Comparison of ENCODE assay signal across 9 mouse cellular contexts in the genomic region with DNA sequence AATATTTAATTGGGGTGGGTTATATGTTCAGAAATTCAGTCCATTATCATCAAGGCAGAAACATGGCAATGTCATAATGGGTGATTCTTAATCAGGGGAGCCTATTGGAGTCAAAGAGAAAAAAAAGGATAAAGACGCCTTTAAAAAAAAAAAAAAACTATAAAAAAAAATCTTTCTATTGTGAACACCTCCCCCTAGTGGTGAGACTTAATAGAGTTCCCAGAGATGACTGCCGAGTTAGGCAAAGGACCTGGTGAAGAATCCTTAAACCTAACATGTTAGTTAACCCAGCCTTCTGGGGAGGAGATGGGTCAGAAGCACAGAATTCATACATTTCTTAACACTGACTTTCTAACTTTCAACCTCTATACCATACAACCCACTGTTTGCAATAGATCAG. TPM values are rescaled to one million over a fixed set of nuclear protein-coding genes. Genes with fewer than 3 reads are reported as not detected.
DNase-seq lines count a peak whose midpoint lies in the region; ATAC-seq and TF ChIP-seq lines count a peak whose summit lies in the region.
"Had no signal": no experiment of that assay in that cellular context is flagged by ENCODE, and none has a peak within 500 bp of the region (broad histone marks: within the 10 kb centered on the region; RNA-seq: fewer than 3 reads in every experiment).

No protein-coding gene starts in this region.

- no peaks in the 10 kb centered on the region for H3K4me1 ChIP-seq in kidney, postnatal 0 days (replicated peaks; ENCODE audit: insufficient read depth, low read length)
- no peaks in the 10 kb centered on the region for H3K4me1 ChIP-seq in kidney, embryonic 14.5 days (ENCODE audit: control insufficient read depth, insufficient read depth, low read length)
- H3K4me1 ChIP-seq in MEL (ENCODE audit: control insufficient read depth in 1 of 2, insufficient read depth in 2 of 2, low read length in 2 of 2), result no peaks in the 10 kb centered on the region
- H3K4me1 ChIP-seq in limb, embryonic 14.5 days (ENCODE audit: control insufficient read depth, insufficient read depth, low read length), result no peaks in the 10 kb centered on the region
- H3K4me1 ChIP-seq in heart, embryonic 12.5 days (replicated peaks), result no peaks in the 10 kb centered on the region
- H3K4me1 ChIP-seq: kidney, embryonic 15.5 days had no signal

- H3K36me3 ChIP-seq in kidney, postnatal 0 days (ENCODE audit: insufficient read depth, low read length), result peaks cover 11% of the 10 kb centered on the region; the same call in 1 of the 2 replicates
- H3K36me3 ChIP-seq in kidney, embryonic 14.5 days (ENCODE audit: control insufficient read depth, insufficient read depth, low read length), result peaks cover 68% of the 10 kb centered on the region
- H3K36me3 ChIP-seq in MEL (ENCODE audit: control insufficient read depth in 1 of 2, insufficient read depth in 2 of 2, low read length in 2 of 2), result peaks cover 0 to 34% of the 10 kb centered on the region in 2 experiments; a peak in 2 of 4 replicates
- H3K36me3 ChIP-seq in limb, embryonic 14.5 days (ENCODE audit: control insufficient read depth, insufficient read depth, low read length), result peaks cover 60% of the 10 kb centered on the region
- H3K36me3 ChIP-seq in heart, embryonic 12.5 days, result peaks cover 66% of the 10 kb centered on the region

- no peaks in the 10 kb centered on the region for H3K79me2 ChIP-seq in MEL (ENCODE audit: control insufficient read depth, insufficient read depth, low read length, poor library complexity)

- H3K9ac ChIP-seq in kidney, postnatal 0 days (ENCODE audit: low read depth, low read length), result no peak overlapping the region
- H3K9ac ChIP-seq in kidney, embryonic 14.5 days (ENCODE audit: low read depth, low read length), result no peak overlapping the region
- no peak overlapping the region for H3K9ac ChIP-seq in MEL (ENCODE audit: control insufficient read depth, low read depth, low read length, poor library complexity, severe bottlenecking)
- no peak overlapping the region for H3K9ac ChIP-seq in limb, embryonic 14.5 days (ENCODE audit: low read depth, low read length, severe bottlenecking)
- no peak overlapping the region for H3K9ac ChIP-seq in heart, embryonic 12.5 days
- H3K9ac ChIP-seq: kidney, embryonic 15.5 days had no signal

- H3K27me3 ChIP-seq in kidney, postnatal 0 days (ENCODE audit: insufficient read depth, low read length), result no peaks in the 10 kb centered on the region
- H3K27me3 ChIP-seq in kidney, embryonic 14.5 days (ENCODE audit: control insufficient read depth, insufficient read depth, low read length), result no peaks in the 10 kb centered on the region
- no peaks in the 10 kb centered on the region for H3K27me3 ChIP-seq in MEL (ENCODE audit: control insufficient read depth in 1 of 2, insufficient read depth in 2 of 2, low read length in 2 of 2)
- no peaks in the 10 kb centered on the region for H3K27me3 ChIP-seq in limb, embryonic 14.5 days (ENCODE audit: control insufficient read depth, insufficient read depth, low read length)
- H3K27me3 ChIP-seq in heart, embryonic 12.5 days (replicated peaks), result no peaks in the 10 kb centered on the region
- H3K27me3 ChIP-seq: kidney, embryonic 15.5 days had no signal

- no peak overlapping the region for H3K4me2 ChIP-seq in kidney, postnatal 0 days (ENCODE audit: low read length)
- H3K4me2 ChIP-seq in kidney, embryonic 14.5 days (replicated peaks; ENCODE audit: low read depth, low read length), result no peak overlapping the region
- no peak overlapping the region for H3K4me2 ChIP-seq in limb, embryonic 14.5 days (replicated peaks; ENCODE audit: low read depth, low read length, severe bottlenecking)
- H3K4me2 ChIP-seq in heart, embryonic 12.5 days, result no peak overlapping the region
- H3K4me2 ChIP-seq: kidney, embryonic 15.5 days had no signal

- H3K9me3 ChIP-seq in kidney, postnatal 0 days (replicated peaks; ENCODE audit: low read length), result no peaks in the 10 kb centered on the region
- H3K9me3 ChIP-seq in kidney, embryonic 14.5 days (ENCODE audit: control insufficient read depth, low read length), result no peaks in the 10 kb centered on the region
- no peaks in the 10 kb centered on the region for H3K9me3 ChIP-seq in MEL (replicated peaks; ENCODE audit: insufficient read depth, low read length)
- no peaks in the 10 kb centered on the region for H3K9me3 ChIP-seq in limb, embryonic 14.5 days (ENCODE audit: control insufficient read depth, low read length)
- H3K9me3 ChIP-seq in heart, embryonic 12.5 days (replicated peaks), result no peaks in the 10 kb centered on the region
- H3K9me3 ChIP-seq: kidney, embryonic 15.5 days had no signal

- TF ChIP-seq CTCF in kidney, postnatal 0 days (IDR thresholded peaks at IDR 0.05; ENCODE audit: low read depth), result peak; percentile 67
- peak; percentile 33 to 77 (median 61) for TF ChIP-seq CTCF in MEL (IDR thresholded peaks at IDR 0.05 in 2 of 3, conservative IDR thresholded peaks at IDR 0.05 in 1 of 3; ENCODE audit: control insufficient read depth in 1 of 3, insufficient read depth in 1 of 3, low read depth in 2 of 3, low read length in 3 of 3, poor library complexity in 1 of 3, severe bottlenecking in 1 of 3)

- no peak overlapping the region for H3K4me3 ChIP-seq in kidney, postnatal 0 days (replicated peaks; ENCODE audit: low read depth, low read length)
- no peak overlapping the region for H3K4me3 ChIP-seq in kidney, embryonic 14.5 days (ENCODE audit: low read length)
- H3K4me3 ChIP-seq in MEL (ENCODE audit: control insufficient read depth in 1 of 2, insufficient read depth in 1 of 2, low read depth in 2 of 2, low read length in 2 of 2), result no peak overlapping the region
- no peak overlapping the region for H3K4me3 ChIP-seq in limb, embryonic 14.5 days (replicated peaks; ENCODE audit: low read length)
- H3K4me3 ChIP-seq in heart, embryonic 12.5 days, result no peak overlapping the region
- H3K4me3 ChIP-seq: kidney, embryonic 15.5 days had no signal

- TF ChIP-seq EP300 in MEL (IDR thresholded peaks at IDR 0.05; ENCODE audit: low read depth in 1 of 2, low read length in 2 of 2), result no peak

- TF ChIP-seq POLR2A in MEL (IDR thresholded peaks at IDR 0.05; ENCODE audit: control insufficient read depth in 1 of 2, insufficient read depth in 1 of 2, low read depth in 1 of 2, low read length in 2 of 2, poor library complexity in 1 of 2), result no peak
- no peak for TF ChIP-seq POLR2A in limb, embryonic 14.5 days (IDR thresholded peaks at IDR 0.05; ENCODE audit: borderline replicate concordance, extremely low read depth, insufficient read depth, insufficient read length)

- DNase-seq in kidney, postnatal 0 days (ENCODE audit: low spot score), result peak; percentile 76
- peak; percentile 62 for DNase-seq in CD4-positive helper T cell, adult 2 months (ENCODE audit: low read depth, low spot score)
- peak; percentile 81 for DNase-seq in MEL (ENCODE audit: low read depth, low spot score)
- DNase-seq in limb, embryonic 14.5 days (ENCODE audit: low spot score), result peak; percentile 70
- no peak for DNase-seq in spleen, adult 18-20 months
- DNase-seq in left cerebral cortex, adult 18-20 months (ENCODE audit: low spot score in 2 of 2), result no peak

- H3K27ac ChIP-seq in kidney, postnatal 0 days, result no peak overlapping the region
- H3K27ac ChIP-seq in kidney, embryonic 14.5 days (ENCODE audit: low read depth, low read length), result no peak overlapping the region
- H3K27ac ChIP-seq in MEL (ENCODE audit: control insufficient read depth, low read depth, low read length), result no peak overlapping the region
- H3K27ac ChIP-seq in limb, embryonic 14.5 days (replicated peaks; ENCODE audit: low read depth, low read length), result no peak overlapping the region
- H3K27ac ChIP-seq in heart, embryonic 12.5 days (ENCODE audit: poor library complexity, severe bottlenecking), result no peak overlapping the region
- H3K27ac ChIP-seq: kidney, embryonic 15.5 days had no signal

- WGBS in kidney, postnatal 0 days, result 7% methylated on average over 2 of the region's 2 CpGs
- WGBS in kidney, embryonic 14.5 days, result 4% methylated on average over 2 of the region's 2 CpGs
- 13% methylated on average over 2 of the region's 2 CpGs for WGBS in limb, embryonic 14.5 days
- WGBS in heart, embryonic 12.5 days, result 26% methylated on average over 2 of the region's 2 CpGs

- peak; percentile 85 for TF ChIP-seq RAD21 in MEL (IDR thresholded peaks at IDR 0.05; ENCODE audit: low read depth, low read length)

- no peak for ATAC-seq in kidney, postnatal 0 days (replicated peaks; ENCODE audit: low FRiP score, low read depth)
- no peak for ATAC-seq in kidney, embryonic 14.5 days (ENCODE audit: low FRiP score, low TSS enrichment)
- no peak for ATAC-seq in limb, embryonic 14.5 days (ENCODE audit: low FRiP score, low read depth)
- ATAC-seq in heart, embryonic 12.5 days (ENCODE audit: insufficient number of reproducible peaks, low FRiP score), result no peak

TF ChIP-seq in MEL, 35 proteins besides CTCF, POLR2A, EP300 and RAD21 (continues in another document):
- TF ChIP-seq HCFC1 (IDR thresholded peaks at IDR 0.05; ENCODE audit: low read depth, low read length) (0 out of 2 replicates have a peak, but pooled peaks have one; percentile 23), ZKSCAN1 (IDR thresholded peaks at IDR 0.05; ENCODE audit: low read depth, low read length) (peak; percentile 74; the same call in 1 of the 2 replicates), MAFK (IDR thresholded peaks at IDR 0.05; ENCODE audit: borderline replicate concordance, low read depth, low read length) (no peak)

RNA-seq across cellular contexts. Expression of a gene that starts 18.7 kb away (rescaled TPM):
- 9.0 and 9.2 TPM in 2 replicates for polyA plus RNA-seq in kidney, postnatal 0 days (2015; fragmentation: Nextera tagmentation; extraction: Ambion mirVana)
- polyA plus RNA-seq in kidney, embryonic 14.5 days (2014; fragmentation: Nextera tagmentation; extraction: Ambion mirVana), result 26.0 and 26.9 TPM in 2 replicates
- 35.5 and 36.3 TPM in 2 replicates for total RNA-seq in MEL (2012; rRNA removed)
- polyA plus RNA-seq in MEL (2012; ENCODE audit: insufficient read depth in 1 of 2, insufficient read length in 2 of 2, low read depth in 1 of 2, low replicate concordance in 2 of 2, missing spikeins in 1 of 2), result 10 to 100 TPM in 1 of 2 experiments, not detected in 1; 24.2 TPM
- 9.9 and 16.1 TPM in 2 replicates for polyA plus RNA-seq in limb, embryonic 14.5 days (2012; rRNA removed)
- polyA plus RNA-seq in limb, embryonic 14.5 days (2014; fragmentation: Nextera tagmentation; extraction: Ambion mirVana), result 14.1 and 16.2 TPM in 2 replicates
- 18.8 and 19.2 TPM in 2 replicates for polyA plus RNA-seq in heart, embryonic 12.5 days (2016; fragmentation: Nextera tagmentation; extraction: Ambion mirVana)
- total RNA-seq in left cerebral cortex, adult 18-20 months (2021), result under 1 TPM; 0.52 to 0.63 TPM

RNA-seq across cellular contexts. Expression of a gene that starts 31.1 kb away (rescaled TPM):
- polyA plus RNA-seq in kidney, postnatal 0 days (2015; fragmentation: Nextera tagmentation; extraction: Ambion mirVana), result 1.1 and 1.4 TPM in 2 replicates
- polyA plus RNA-seq in kidney, embryonic 14.5 days (2014; fragmentation: Nextera tagmentation; extraction: Ambion mirVana), result 0.27 and 1.1 TPM in 2 replicates
- total RNA-seq in MEL (2012; rRNA removed), result 56.3 and 60.9 TPM in 2 replicates
- polyA plus RNA-seq in MEL (2012; ENCODE audit: insufficient read depth in 1 of 2, insufficient read length in 2 of 2, low read depth in 1 of 2, low replicate concordance in 2 of 2, missing spikeins in 1 of 2), result 100 to 1,000 TPM in 1 of 2 experiments, 10 to 100 TPM in 1; 77.9 to 101 TPM
- polyA plus RNA-seq in limb, embryonic 14.5 days (2012; rRNA removed), result 1.2 and 1.6 TPM in 2 replicates
- 2.5 and 2.6 TPM in 2 replicates for polyA plus RNA-seq in limb, embryonic 14.5 days (2014; fragmentation: Nextera tagmentation; extraction: Ambion mirVana)
- 0.42 and 0.72 TPM in 2 replicates for polyA plus RNA-seq in heart, embryonic 12.5 days (2016; fragmentation: Nextera tagmentation; extraction: Ambion mirVana)
- total RNA-seq in left cerebral cortex, adult 18-20 months (2021), result 1 to 10 TPM; 2.9 to 3.0 TPM

Comparison
In these comparisons a context has a peak if more than half of its experiments do, and no peak if none do; other contexts are left out.
1. DNase-seq: peak in kidney, postnatal 0 days (single experiment), CD4-positive helper T cell, adult 2 months (single experiment), MEL (single experiment) and limb, embryonic 14.5 days (single experiment); none in spleen, adult 18-20 months (0 of 2) and left cerebral cortex, adult 18-20 months (0 of 2).
2. RNA of a gene that starts 31.1 kb away (polyA plus RNA-seq): 77.9 to 101 TPM in MEL; 1.2 to 2.6 TPM in limb, embryonic 14.5 days, 0.27 to 1.1 TPM in kidney, embryonic 14.5 days, 1.1 to 1.4 TPM in kidney, postnatal 0 days and 0.42 to 0.72 TPM in heart, embryonic 12.5 days; every median in the first group is over 10 times any median in the second.